Mouse (Mus musculus): ENCODE measurements around the gene Rfpl4b. TPM values are rescaled to one million over a fixed set of nuclear protein-coding genes. Genes with fewer than 3 reads are reported as not detected.

Gene Rfpl4b
- polyA plus RNA-seq, 1 experiment from 2014 or later, result not detected

GRCm38 (mm10) chr10:38788612-38789011 lies 33.0 kb downstream of the Rfpl4b start:
- Histone ChIP-seq H3K27ac (ENCODE audit: low read length) (no peak overlapping the region), H3K4me1 (ENCODE audit: control insufficient read depth, insufficient read depth, low read length) (no peaks in the 10 kb centered on the region), H3K27me3 (ENCODE audit: control insufficient read depth, insufficient read depth, low read length) (no peaks in the 10 kb centered on the region), H3K4me2 (ENCODE audit: low read depth, low read length) (no peak overlapping the region), H3K9ac (ENCODE audit: low read length) (no peak overlapping the region), H3K9me3 (replicated peaks; ENCODE audit: control insufficient read depth, low read length) (no peaks in the 10 kb centered on the region), H3K36me3 (ENCODE audit: control insufficient read depth, insufficient read depth) (no peaks in the 10 kb centered on the region), H3K4me3 (ENCODE audit: low read length) (no peak overlapping the region)
- ATAC-seq (replicated peaks; ENCODE audit: extremely low read depth, insufficient read depth, low FRiP score), result no peak
- WGBS, result 52% methylated on average over 3 of the region's 3 CpGs

Other genes starting within 250 kb of the Rfpl4b start
- 105 and 126 TPM in 2 replicates for gene Lama4, start 143.7 kb upstream of the Rfpl4b start, polyA plus RNA-seq (2015; fragmentation: Nextera tagmentation; extraction: Ambion mirVana)

Measured in heart, embryonic 16.5 days (tissue).